Mouse (Mus musculus): ENCODE measurements around the gene Cltb. TPM values are rescaled to one million over a fixed set of nuclear protein-coding genes. Genes with fewer than 3 reads are reported as not detected.

The Cltb gene
- polyA plus RNA-seq, 1 experiment from 2014 or later, result 47.8 TPM

DNA sequence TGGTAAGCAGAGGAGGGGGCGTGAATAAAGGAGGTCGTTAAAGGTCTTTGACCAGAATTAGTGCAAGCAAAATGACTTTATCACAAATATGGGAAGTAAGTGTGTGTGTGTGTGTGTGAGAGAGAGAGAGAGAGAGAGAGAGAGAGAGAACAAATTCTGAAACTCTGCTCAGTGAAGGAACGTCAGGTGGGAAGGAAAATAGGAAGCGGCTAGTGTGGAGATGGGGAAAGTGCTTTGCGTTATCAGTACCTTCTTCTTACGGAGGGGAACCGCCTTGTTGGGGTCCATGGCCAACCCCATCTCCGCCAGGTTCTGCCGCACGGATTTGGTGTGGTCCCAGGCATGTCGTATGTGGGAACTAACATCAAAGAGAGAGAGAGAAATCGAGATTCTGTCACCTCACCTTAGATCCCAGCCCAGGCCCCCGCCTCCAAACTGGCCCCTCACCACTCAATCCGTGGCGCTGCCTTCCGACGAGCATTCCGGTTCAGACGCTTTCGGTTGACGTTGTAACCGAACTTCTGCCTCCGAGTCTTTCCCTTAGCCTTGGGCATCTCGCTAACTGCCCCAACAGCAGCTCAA lies 21.6 kb downstream of the Cltb start:
- Histone ChIP-seq H3K9me3 (ENCODE audit: control insufficient read depth, low read length) (no peaks in the 10 kb centered on the region), H3K4me2 (ENCODE audit: low read depth, low read length) (peak overlapping the region; percentile 67), H3K36me3 (ENCODE audit: control insufficient read depth, insufficient read depth, low read length) (peaks cover 5% of the 10 kb centered on the region; the same call in 1 of the 2 replicates), H3K27ac (ENCODE audit: low read length) (peak overlapping the region; percentile 40; the same call in 1 of the 2 replicates), H3K4me1 (replicated peaks; ENCODE audit: control insufficient read depth, insufficient read depth, low read length) (peaks cover 11% of the 10 kb centered on the region), H3K4me3 (ENCODE audit: low read length) (peak overlapping the region; percentile 90), H3K9ac (ENCODE audit: low read length) (peak overlapping the region; percentile 77), H3K27me3 (ENCODE audit: control insufficient read depth, insufficient read depth, low read depth, low read length) (no peaks in the 10 kb centered on the region)
- WGBS, result 1% methylated on average over 23 of the region's 24 CpGs
- ATAC-seq (ENCODE audit: low read depth), result no peak; the same call in none of the 2 replicates

DNA sequence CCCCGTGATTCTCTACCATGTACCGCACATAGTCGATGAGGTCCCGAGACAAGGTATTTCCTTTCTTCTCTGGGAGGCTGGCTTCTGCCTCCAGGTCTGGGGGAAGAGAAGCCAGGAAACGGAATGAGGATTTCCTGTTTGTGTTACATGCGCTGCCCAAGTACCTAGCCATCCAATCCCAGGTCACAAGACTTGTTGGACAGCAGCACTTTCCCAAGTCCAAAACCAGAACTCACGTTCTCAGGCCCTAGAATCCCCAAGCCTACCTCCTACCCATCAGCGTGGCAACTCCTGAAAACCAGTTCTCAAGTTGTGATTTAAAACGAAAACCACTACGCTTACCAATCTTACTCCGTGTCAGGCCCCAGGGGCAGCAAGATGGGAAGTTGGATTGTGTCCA lies 25.3 kb downstream of the Cltb start:
- Histone ChIP-seq H3K4me3 (ENCODE audit: low read length) (no peak overlapping the region), H3K9me3 (ENCODE audit: control insufficient read depth, low read length) (no peaks in the 10 kb centered on the region), H3K4me1 (replicated peaks; ENCODE audit: control insufficient read depth, insufficient read depth, low read length) (peaks cover 9% of the 10 kb centered on the region), H3K9ac (ENCODE audit: low read length) (no peak overlapping the region), H3K27me3 (ENCODE audit: control insufficient read depth, insufficient read depth, low read depth, low read length) (no peaks in the 10 kb centered on the region), H3K27ac (ENCODE audit: low read length) (no peak overlapping the region), H3K36me3 (ENCODE audit: control insufficient read depth, insufficient read depth, low read length) (peaks cover 16% of the 10 kb centered on the region), H3K4me2 (ENCODE audit: low read depth, low read length) (no peak overlapping the region)
- WGBS, result 71% methylated on average over 11 of the region's 11 CpGs
- ATAC-seq (ENCODE audit: low read depth), result no peak

DNA sequence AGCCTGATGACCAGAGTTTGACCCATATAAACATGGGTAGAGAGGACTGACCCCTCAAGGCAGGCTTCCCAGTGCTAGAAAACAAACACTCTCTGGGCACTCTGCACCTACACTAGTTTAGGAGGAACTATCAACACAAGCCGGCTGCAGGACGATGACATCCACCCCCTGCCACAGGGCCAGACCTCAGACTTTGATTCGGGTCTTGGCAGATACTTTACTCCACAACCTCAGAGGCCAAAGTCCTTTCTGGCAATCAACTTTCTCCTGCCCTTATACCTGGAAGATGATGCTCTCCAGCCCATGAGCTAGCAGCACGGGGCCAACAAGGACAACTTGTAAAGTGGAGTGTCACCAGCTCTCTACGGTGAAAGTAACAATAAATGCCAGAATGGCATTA lies 28.3 kb downstream of the Cltb start:
- Histone ChIP-seq H3K4me1 (replicated peaks; ENCODE audit: control insufficient read depth, insufficient read depth, low read length) (peaks cover 5% of the 10 kb centered on the region; the same call in 1 of the 2 replicates), H3K9ac (ENCODE audit: low read length) (no peak overlapping the region), H3K27me3 (ENCODE audit: control insufficient read depth, insufficient read depth, low read depth, low read length) (no peaks in the 10 kb centered on the region), H3K4me3 (ENCODE audit: low read length) (no peak overlapping the region), H3K4me2 (ENCODE audit: low read depth, low read length) (no peak overlapping the region), H3K9me3 (ENCODE audit: control insufficient read depth, low read length) (no peaks in the 10 kb centered on the region), H3K27ac (ENCODE audit: low read length) (no peak overlapping the region), H3K36me3 (ENCODE audit: control insufficient read depth, insufficient read depth, low read length) (peaks cover 27% of the 10 kb centered on the region)
- ATAC-seq (ENCODE audit: low read depth), result no peak
- WGBS, result 77% methylated on average over 5 of the region's 5 CpGs

DNA sequence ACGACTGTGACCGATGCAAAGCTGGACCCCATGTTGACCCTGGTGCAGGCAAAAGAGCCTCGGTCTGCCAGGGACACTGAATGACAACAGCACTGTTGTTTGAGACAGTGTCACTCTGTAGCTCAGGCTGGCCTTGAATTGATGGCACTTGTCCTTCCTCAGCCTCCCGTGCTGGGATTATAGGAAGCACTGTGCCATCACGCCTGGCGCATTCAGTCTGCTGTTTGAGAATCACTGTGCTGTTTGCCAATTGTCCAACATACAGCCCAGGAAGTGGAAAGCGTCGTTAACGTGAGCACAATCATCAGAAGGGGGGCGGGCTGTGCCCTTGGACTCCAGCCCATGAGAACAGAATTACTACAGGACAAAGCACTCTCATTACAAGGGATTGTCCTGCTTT lies 29.0 kb downstream of the Cltb start:
- peaks cover 27% of the 10 kb centered on the region for H3K36me3 ChIP-seq (ENCODE audit: control insufficient read depth, insufficient read depth, low read length)
- peaks cover 5% of the 10 kb centered on the region; the same call in 1 of the 2 replicates for H3K4me1 ChIP-seq (replicated peaks; ENCODE audit: control insufficient read depth, insufficient read depth, low read length)
- H3K27me3 ChIP-seq (ENCODE audit: control insufficient read depth, insufficient read depth, low read depth, low read length), result no peaks in the 10 kb centered on the region
- 53% methylated on average over 10 of the region's 10 CpGs for WGBS
- no peaks in the 10 kb centered on the region for H3K9me3 ChIP-seq (ENCODE audit: control insufficient read depth, low read length)
- H3K4me3 ChIP-seq (ENCODE audit: low read length), result no peak overlapping the region
- H3K4me2 ChIP-seq (ENCODE audit: low read depth, low read length), result no peak overlapping the region
- ATAC-seq (ENCODE audit: low read depth), result no peak
- H3K27ac ChIP-seq (ENCODE audit: low read length), result no peak overlapping the region
- no peak overlapping the region for H3K9ac ChIP-seq (ENCODE audit: low read length)

DNA sequence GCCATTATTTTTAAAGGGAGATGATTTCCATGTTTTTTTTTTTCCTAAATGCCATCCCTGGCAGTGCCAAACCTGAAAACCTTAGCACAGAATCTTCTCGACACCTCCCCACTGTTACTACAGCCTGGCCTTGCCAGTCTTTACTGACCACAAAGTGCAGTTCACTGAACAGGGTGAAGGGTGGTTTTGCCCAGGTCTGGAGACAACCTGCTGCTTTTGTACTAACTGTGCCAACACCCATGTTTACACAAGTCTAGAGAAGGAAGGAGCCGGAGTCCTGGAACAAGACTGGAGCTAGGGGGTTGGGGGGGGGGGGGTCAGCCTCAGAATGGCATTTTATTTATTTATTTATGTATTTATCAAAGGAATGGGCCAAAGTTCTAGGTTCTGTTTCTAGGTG lies 29.8 kb downstream of the Cltb start:
- 41% methylated on average over 2 of the region's 2 CpGs for whole genome bisulfite sequencing
- Histone ChIP-seq H3K4me1 (replicated peaks; ENCODE audit: control insufficient read depth, insufficient read depth, low read length) (peaks cover 9% of the 10 kb centered on the region), H3K4me3 (ENCODE audit: low read length) (no peak overlapping the region), H3K9me3 (ENCODE audit: control insufficient read depth, low read length) (no peaks in the 10 kb centered on the region), H3K9ac (ENCODE audit: low read length) (no peak overlapping the region), H3K27me3 (ENCODE audit: control insufficient read depth, insufficient read depth, low read depth, low read length) (no peaks in the 10 kb centered on the region), H3K4me2 (ENCODE audit: low read depth, low read length) (no peak overlapping the region), H3K36me3 (ENCODE audit: control insufficient read depth, insufficient read depth, low read length) (peaks cover 27% of the 10 kb centered on the region), H3K27ac (ENCODE audit: low read length) (peak overlapping the region; percentile 19; the same call in 1 of the 2 replicates)
- peak; percentile 48 for ATAC-seq (ENCODE audit: low read depth)

DNA sequence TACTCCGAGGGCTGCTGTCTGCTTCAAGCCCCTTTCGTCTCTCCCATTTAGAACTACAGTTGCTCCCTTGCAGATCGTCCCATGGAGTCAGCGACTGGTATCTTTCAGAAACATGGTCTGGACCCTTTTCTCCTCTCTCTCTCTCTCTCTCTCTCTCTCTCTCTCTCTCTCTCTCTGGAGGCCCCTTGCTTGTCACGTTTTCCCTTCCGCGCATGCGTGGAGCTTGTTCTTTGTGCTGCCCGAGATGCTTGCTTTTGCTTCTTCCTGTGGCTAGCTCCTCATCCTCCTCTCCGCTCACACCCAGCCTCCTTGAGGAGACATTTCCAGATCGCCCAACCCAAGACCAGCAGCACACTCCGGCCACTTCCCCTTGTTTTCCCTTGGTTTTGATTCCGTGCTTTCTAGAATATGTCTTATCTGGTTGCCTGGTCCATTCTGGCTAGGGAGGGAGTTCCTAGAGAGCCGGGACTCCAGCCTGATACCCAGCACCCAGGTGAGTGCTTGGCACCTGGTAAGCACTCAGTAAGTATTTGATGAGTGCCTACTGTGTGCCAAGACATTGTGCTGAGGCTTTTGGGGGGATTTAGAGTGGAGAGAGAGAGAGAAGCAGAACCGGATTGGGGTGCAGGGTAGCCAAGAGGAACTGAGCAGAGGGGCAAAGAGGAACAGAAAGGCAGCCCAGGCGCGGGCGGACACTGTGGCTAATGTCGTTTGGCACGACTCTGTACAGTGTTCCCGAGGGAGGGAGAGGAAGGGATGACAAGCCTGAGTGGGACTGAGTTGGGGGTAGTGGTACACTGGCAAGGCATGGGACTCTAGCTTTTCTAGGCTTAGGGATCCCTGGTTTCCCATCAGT lies 33.3 kb downstream of the Cltb start:
- Histone ChIP-seq H3K36me3 (ENCODE audit: control insufficient read depth, insufficient read depth, low read length) (peaks cover 13% of the 10 kb centered on the region), H3K4me1 (replicated peaks; ENCODE audit: control insufficient read depth, insufficient read depth, low read length) (peaks cover 20% of the 10 kb centered on the region), H3K4me2 (ENCODE audit: low read depth, low read length) (no peak overlapping the region), H3K27ac (ENCODE audit: low read length) (no peak overlapping the region), H3K9ac (ENCODE audit: low read length) (no peak overlapping the region), H3K4me3 (ENCODE audit: low read length) (no peak overlapping the region), H3K9me3 (ENCODE audit: control insufficient read depth, low read length) (no peaks in the 10 kb centered on the region), H3K27me3 (ENCODE audit: control insufficient read depth, insufficient read depth, low read depth, low read length) (no peaks in the 10 kb centered on the region)
- ATAC-seq (ENCODE audit: low read depth), result no peak
- 77% methylated on average over 21 of the region's 21 CpGs for WGBS

DNA sequence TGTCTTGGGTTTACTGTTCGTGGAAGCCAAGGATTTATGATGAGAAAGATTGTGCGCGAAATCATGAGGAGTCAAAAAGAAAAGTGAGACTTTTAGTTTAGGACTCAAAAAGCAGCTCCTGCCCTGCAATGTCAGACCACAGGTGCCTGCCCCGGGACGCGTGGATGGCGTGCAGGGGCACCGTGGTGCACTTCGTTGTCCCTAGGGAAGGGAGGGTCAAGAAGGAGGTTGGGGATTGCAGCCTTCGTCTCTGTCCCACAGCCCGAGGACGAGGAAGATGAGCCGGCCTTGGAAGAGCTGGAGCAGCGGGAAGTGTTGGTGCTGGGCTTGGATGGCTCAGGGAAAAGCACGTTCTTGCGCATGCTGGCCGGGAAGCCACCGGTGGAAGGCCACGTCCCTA lies 35.7 kb downstream of the Cltb start:
- peak overlapping the region; percentile 95 for H3K9ac ChIP-seq (ENCODE audit: low read length)
- ATAC-seq (ENCODE audit: low read depth), result peak; percentile 29
- H3K4me2 ChIP-seq (ENCODE audit: low read depth, low read length), result peak overlapping the region; percentile 95
- H3K27me3 ChIP-seq (ENCODE audit: control insufficient read depth, insufficient read depth, low read depth, low read length), result no peaks in the 10 kb centered on the region
- under 1% methylated on average over 19 of the region's 19 CpGs for WGBS
- H3K36me3 ChIP-seq (ENCODE audit: control insufficient read depth, insufficient read depth, low read length), result peaks cover 9% of the 10 kb centered on the region
- H3K9me3 ChIP-seq (ENCODE audit: control insufficient read depth, low read length), result no peaks in the 10 kb centered on the region
- H3K4me3 ChIP-seq (ENCODE audit: low read length), result peak overlapping the region; percentile 87
- H3K27ac ChIP-seq (ENCODE audit: low read length), result peak overlapping the region; percentile 69
- peaks cover 15% of the 10 kb centered on the region for H3K4me1 ChIP-seq (replicated peaks; ENCODE audit: control insufficient read depth, insufficient read depth, low read length)

DNA sequence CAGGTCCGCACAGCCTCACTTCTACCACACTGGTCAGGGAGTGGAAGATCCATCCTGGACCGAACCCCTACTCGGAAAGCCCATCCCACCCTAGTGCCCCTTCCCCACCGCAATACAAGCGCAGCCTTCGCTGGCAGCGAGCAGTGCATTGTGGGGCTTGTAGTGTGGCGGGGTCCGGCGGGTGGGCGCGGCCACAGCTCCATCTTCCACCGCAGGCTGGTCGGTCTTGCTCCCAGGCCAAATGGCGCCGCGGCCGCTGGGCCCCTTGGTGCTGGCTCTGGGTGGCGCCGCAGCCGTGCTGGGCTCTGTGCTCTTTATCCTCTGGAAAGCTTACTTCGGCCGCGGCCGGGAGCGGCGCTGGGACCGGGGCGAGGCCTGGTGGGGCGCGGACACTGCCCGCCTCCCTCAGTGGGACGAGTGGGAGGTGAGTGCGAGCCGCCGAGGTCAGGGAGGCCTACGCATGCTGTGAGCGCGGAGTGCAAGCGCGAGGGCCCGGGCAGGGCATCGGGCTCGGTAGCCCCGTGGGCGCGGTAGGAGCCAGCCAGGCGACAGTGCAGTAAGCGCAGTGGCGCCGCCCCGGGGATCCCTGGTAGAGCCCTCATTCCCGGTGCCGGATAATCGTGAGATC lies 36.2 kb downstream of the Cltb start, which contains the start of gene Arl10:
Gene Arl10, plus strand, starts transcription at position 162 of the 628 bp plus-strand sequence.
- Histone ChIP-seq H3K27ac (ENCODE audit: low read length) (peak within 1 kb of the TSS; percentile 69), H3K9ac (ENCODE audit: low read length) (peak within 1 kb of the TSS; percentile 95), H3K4me1 (replicated peaks; ENCODE audit: control insufficient read depth, insufficient read depth, low read length) (peaks cover 15% of the 10 kb centered on the region), H3K9me3 (ENCODE audit: control insufficient read depth, low read length) (no peaks in the 10 kb centered on the region), H3K4me2 (ENCODE audit: low read depth, low read length) (peak within 1 kb of the TSS; percentile 95), H3K36me3 (ENCODE audit: control insufficient read depth, insufficient read depth, low read length) (peaks cover 9% of the 10 kb centered on the region), H3K4me3 (ENCODE audit: low read length) (peak within 1 kb of the TSS; percentile 87), H3K27me3 (ENCODE audit: control insufficient read depth, insufficient read depth, low read depth, low read length) (no peaks in the 10 kb centered on the region)
- 0% methylated on average over 55 of the region's 55 CpGs for WGBS
- peak; percentile 94 for ATAC-seq (ENCODE audit: low read depth)

DNA sequence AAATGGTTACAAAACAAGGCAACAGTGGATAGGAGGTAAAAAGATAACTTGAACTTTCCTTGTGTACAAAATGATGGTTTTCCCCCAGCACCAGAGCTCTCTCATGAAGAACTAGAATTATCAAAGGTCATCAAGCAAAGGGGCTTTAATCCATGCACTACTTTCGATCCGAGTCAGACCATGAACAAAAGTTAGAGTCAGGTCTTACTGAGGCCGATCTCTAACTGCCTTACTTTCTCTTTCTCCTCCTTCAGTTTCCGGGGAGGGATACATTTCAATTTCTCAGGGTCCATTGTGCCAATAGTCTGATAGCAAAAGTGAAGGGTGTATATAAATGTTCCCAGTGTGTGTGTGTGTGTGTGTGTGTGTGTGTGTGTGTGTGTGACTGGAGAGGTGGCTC lies 38.5 kb downstream of the Cltb start:
- no peaks in the 10 kb centered on the region for H3K27me3 ChIP-seq (ENCODE audit: control insufficient read depth, insufficient read depth, low read depth, low read length)
- peaks cover 15% of the 10 kb centered on the region for H3K4me1 ChIP-seq (replicated peaks; ENCODE audit: control insufficient read depth, insufficient read depth, low read length)
- ATAC-seq (ENCODE audit: low read depth), result no peak
- H3K4me3 ChIP-seq (ENCODE audit: low read length), result no peak overlapping the region
- H3K9me3 ChIP-seq (ENCODE audit: control insufficient read depth, low read length), result no peaks in the 10 kb centered on the region
- H3K9ac ChIP-seq (ENCODE audit: low read length), result no peak overlapping the region
- H3K4me2 ChIP-seq (ENCODE audit: low read depth, low read length), result no peak overlapping the region
- H3K36me3 ChIP-seq (ENCODE audit: control insufficient read depth, insufficient read depth, low read length), result no peaks in the 10 kb centered on the region
- no peak overlapping the region for H3K27ac ChIP-seq (ENCODE audit: low read length)
- 74% methylated on average over 4 of the region's 4 CpGs for WGBS

Data from lung, embryonic 16.5 days (tissue).